ENCODE assay signal across 12 mouse cellular contexts in the genomic region with DNA sequence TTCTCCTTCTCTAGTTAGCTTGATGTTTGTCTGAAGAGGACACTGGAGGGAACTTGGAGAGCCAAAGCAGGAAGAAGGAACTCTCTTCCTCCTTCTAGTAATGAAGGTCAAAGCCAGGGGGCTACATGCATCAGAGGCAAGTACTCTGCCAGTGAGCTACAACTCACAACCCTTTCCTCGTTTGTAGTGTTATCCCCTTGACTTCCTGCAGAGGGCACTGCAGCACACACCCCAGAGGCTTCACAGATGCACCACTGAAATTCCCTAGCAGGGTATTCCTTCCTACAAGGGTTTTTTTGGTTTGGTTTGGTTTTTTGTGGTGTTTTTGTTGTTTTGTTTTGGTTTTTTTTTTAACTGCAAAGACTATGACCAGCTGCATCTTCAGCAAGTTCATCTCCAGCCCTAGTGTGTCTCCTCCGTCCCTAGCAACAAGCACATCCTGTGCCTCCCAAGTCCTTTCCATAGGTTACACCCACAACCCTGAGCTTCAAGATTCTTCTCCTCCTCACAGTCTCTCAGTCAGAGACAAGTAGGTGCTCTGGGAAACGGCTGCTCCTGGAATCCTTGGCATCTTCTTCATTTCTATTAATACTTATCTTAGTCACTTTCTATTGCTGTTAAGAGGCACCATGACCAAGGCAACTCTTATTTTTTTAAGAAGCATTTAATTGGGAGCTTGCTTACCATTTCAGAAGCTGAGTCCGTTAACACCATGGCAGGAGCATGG.
DNase-seq lines count a peak whose midpoint lies in the region; ATAC-seq and TF ChIP-seq lines count a peak whose summit lies in the region.
"Had no signal": no experiment of that assay in that cellular context is flagged by ENCODE, and none has a peak within 500 bp of the region (broad histone marks: within the 10 kb centered on the region; RNA-seq: fewer than 3 reads in every experiment).

No protein-coding gene starts in this region.

- TF ChIP-seq RAD21 in MEL (IDR thresholded peaks at IDR 0.05; ENCODE audit: low read depth, low read length), result peak; percentile 13; the same call in 1 of the 2 replicates

- TF ChIP-seq EP300 in MEL (IDR thresholded peaks at IDR 0.05; ENCODE audit: low read depth in 1 of 2, low read length in 2 of 2), result no peak

- H3K36me3 ChIP-seq in embryonic facial prominence, embryonic 11.5 days (replicated peaks; ENCODE audit: control insufficient read depth, insufficient read depth, low read depth, low read length), result no peaks in the 10 kb centered on the region
- H3K36me3 ChIP-seq in embryonic facial prominence, embryonic 10.5 days (replicated peaks), result no peaks in the 10 kb centered on the region
- no peaks in the 10 kb centered on the region for H3K36me3 ChIP-seq in MEL (ENCODE audit: control insufficient read depth in 1 of 2, insufficient read depth in 2 of 2, low read length in 2 of 2)
- H3K36me3 ChIP-seq: intestine, embryonic 15.5 days had no signal

- WGBS in embryonic facial prominence, embryonic 11.5 days, result 89% methylated on average over 4 of the region's 4 CpGs
- WGBS in embryonic facial prominence, embryonic 10.5 days, result 79% methylated on average over 4 of the region's 4 CpGs
- WGBS in lung, adult 2 months, result 63% methylated on average over 4 of the region's 4 CpGs

- no peaks in the 10 kb centered on the region for H3K79me2 ChIP-seq in MEL (ENCODE audit: control insufficient read depth, insufficient read depth, low read length, poor library complexity)

- peak; percentile 79 for TF ChIP-seq CTCF in lung, adult 2 months (IDR thresholded peaks at IDR 0.05; ENCODE audit: insufficient read depth, low read length)
- TF ChIP-seq CTCF in MEL (IDR thresholded peaks at IDR 0.05 in 2 of 3, conservative IDR thresholded peaks at IDR 0.05 in 1 of 3; ENCODE audit: control insufficient read depth in 1 of 3, insufficient read depth in 1 of 3, low read depth in 2 of 3, low read length in 3 of 3, poor library complexity in 1 of 3, severe bottlenecking in 1 of 3), result peak; percentile 29 to 44 (median 41)

- H3K27me3 ChIP-seq in embryonic facial prominence, embryonic 11.5 days (ENCODE audit: control insufficient read depth, insufficient read depth, low read length), result no peaks in the 10 kb centered on the region
- no peaks in the 10 kb centered on the region for H3K27me3 ChIP-seq in embryonic facial prominence, embryonic 10.5 days (replicated peaks; ENCODE audit: low read depth, poor library complexity, severe bottlenecking)
- H3K27me3 ChIP-seq in MEL (ENCODE audit: control insufficient read depth in 1 of 2, insufficient read depth in 2 of 2, low read length in 2 of 2), result no peaks in the 10 kb centered on the region
- H3K27me3 ChIP-seq: intestine, embryonic 15.5 days; megakaryocyte, embryonic 14.5 days had no signal

- no peak for ATAC-seq in embryonic facial prominence, embryonic 11.5 days (replicated peaks; ENCODE audit: insufficient number of reproducible peaks, low FRiP score, low TSS enrichment, low read depth)
- ATAC-seq in megakaryocyte progenitor cell, adult 5-6 weeks (replicated peaks; ENCODE audit: poor library complexity), result peak; percentile 86
- ATAC-seq: intestine, embryonic 15.5 days had no signal

- H3K4me1 ChIP-seq in embryonic facial prominence, embryonic 11.5 days (ENCODE audit: control insufficient read depth, insufficient read depth, low read length), result no peaks in the 10 kb centered on the region
- H3K4me1 ChIP-seq in embryonic facial prominence, embryonic 10.5 days, result no peaks in the 10 kb centered on the region
- H3K4me1 ChIP-seq in lung, adult 2 months (ENCODE audit: control insufficient read depth, insufficient read depth, low read length), result no peaks in the 10 kb centered on the region
- no peaks in the 10 kb centered on the region for H3K4me1 ChIP-seq in MEL (ENCODE audit: control insufficient read depth in 1 of 2, insufficient read depth in 2 of 2, low read length in 2 of 2)
- H3K4me1 ChIP-seq: intestine, embryonic 15.5 days; megakaryocyte, embryonic 14.5 days had no signal

- no peak overlapping the region for H3K4me3 ChIP-seq in embryonic facial prominence, embryonic 11.5 days (ENCODE audit: low read depth, low read length)
- H3K4me3 ChIP-seq in embryonic facial prominence, embryonic 10.5 days, result no peak overlapping the region
- no peak overlapping the region for H3K4me3 ChIP-seq in lung, adult 2 months (replicated peaks; ENCODE audit: extremely low read depth, low read depth, low read length)
- H3K4me3 ChIP-seq in MEL (ENCODE audit: control insufficient read depth in 1 of 2, insufficient read depth in 1 of 2, low read depth in 2 of 2, low read length in 2 of 2), result no peak overlapping the region
- H3K4me3 ChIP-seq: intestine, embryonic 15.5 days; megakaryocyte, embryonic 14.5 days had no signal

- no peak overlapping the region for H3K9ac ChIP-seq in embryonic facial prominence, embryonic 11.5 days (replicated peaks; ENCODE audit: low read length)
- H3K9ac ChIP-seq in MEL (ENCODE audit: control insufficient read depth, low read depth, low read length, poor library complexity, severe bottlenecking), result no peak overlapping the region
- H3K9ac ChIP-seq: intestine, embryonic 15.5 days had no signal

- no peaks in the 10 kb centered on the region for H3K9me3 ChIP-seq in embryonic facial prominence, embryonic 11.5 days (replicated peaks; ENCODE audit: control insufficient read depth, low read length)
- no peaks in the 10 kb centered on the region for H3K9me3 ChIP-seq in embryonic facial prominence, embryonic 10.5 days
- no peaks in the 10 kb centered on the region for H3K9me3 ChIP-seq in MEL (replicated peaks; ENCODE audit: insufficient read depth, low read length)
- H3K9me3 ChIP-seq: intestine, embryonic 15.5 days had no signal

- H3K4me2 ChIP-seq in embryonic facial prominence, embryonic 11.5 days (ENCODE audit: low read depth, low read length), result no peak overlapping the region
- H3K4me2 ChIP-seq: heart, embryonic 11.5 days; intestine, embryonic 15.5 days had no signal

- TF ChIP-seq POLR2A in lung, adult 2 months (IDR thresholded peaks at IDR 0.05; ENCODE audit: borderline replicate concordance, extremely low read depth, low read depth, low read length), result no peak
- TF ChIP-seq POLR2A in MEL (IDR thresholded peaks at IDR 0.05; ENCODE audit: control insufficient read depth in 1 of 2, insufficient read depth in 1 of 2, low read depth in 1 of 2, low read length in 2 of 2, poor library complexity in 1 of 2), result no peak

- peak; percentile 3 for DNase-seq in embryonic facial prominence, embryonic 11.5 days (ENCODE audit: low spot score)
- no peak for DNase-seq in embryonic facial prominence, embryonic 10.5 days (ENCODE audit: low spot score)
- DNase-seq in lung, adult 2 months, result no peak
- no peak for DNase-seq in lung, postnatal 10 days
- DNase-seq in MEL (ENCODE audit: low read depth, low spot score), result peak; percentile 11
- DNase-seq in urinary bladder, postnatal 25 days (ENCODE audit: low spot score), result no peak
- DNase-seq in heart, postnatal 36 days, result no peak
- DNase-seq: cerebellum, adult 11 months had no signal

- no peak overlapping the region for H3K27ac ChIP-seq in embryonic facial prominence, embryonic 11.5 days (replicated peaks; ENCODE audit: low read depth, low read length)
- no peak overlapping the region for H3K27ac ChIP-seq in embryonic facial prominence, embryonic 10.5 days (replicated peaks)
- H3K27ac ChIP-seq in MEL (ENCODE audit: control insufficient read depth, low read depth, low read length), result no peak overlapping the region
- H3K27ac ChIP-seq: intestine, embryonic 15.5 days had no signal

- intact Hi-C loops in heart, postnatal 36 days (cut with DNase I), result no loop called here

TF ChIP-seq in MEL, 35 proteins besides CTCF, POLR2A, EP300 and RAD21:
- no peak for TF ChIP-seq E2F4 (IDR thresholded peaks at IDR 0.05; ENCODE audit: borderline replicate concordance, low read depth, low read length)
- TF ChIP-seq USF1 (IDR thresholded peaks at IDR 0.05; ENCODE audit: low read depth, low read length), result no peak
- TF ChIP-seq ZNF384 (IDR thresholded peaks at IDR 0.05; ENCODE audit: low read depth, low read length), result no peak
- no peak for TF ChIP-seq ELF1 (IDR thresholded peaks at IDR 0.05; ENCODE audit: low read depth, low read length)
- TF ChIP-seq JUND (IDR thresholded peaks at IDR 0.05; ENCODE audit: low read depth, low read length), result no peak
- no peak for TF ChIP-seq TCF12 (IDR thresholded peaks at IDR 0.05; ENCODE audit: low read depth, low read length)
- TF ChIP-seq HCFC1 (IDR thresholded peaks at IDR 0.05; ENCODE audit: low read depth, low read length), result no peak
- TF ChIP-seq GATA1 (IDR thresholded peaks at IDR 0.05; ENCODE audit: low read depth, low read length), result no peak
- no peak for TF ChIP-seq NELFE (IDR thresholded peaks at IDR 0.05; ENCODE audit: low read depth, low read length)
- TF ChIP-seq BHLHE40 (IDR thresholded peaks at IDR 0.05; ENCODE audit: borderline replicate concordance, low read depth, low read length), result no peak
- TF ChIP-seq CHD1 (IDR thresholded peaks at IDR 0.05; ENCODE audit: low read depth, low read length), result no peak
- no peak for TF ChIP-seq MEF2A (IDR thresholded peaks at IDR 0.05; ENCODE audit: extremely low read depth, insufficient replicate concordance, low read depth, low read length, poor library complexity, severe bottlenecking)
- no peak for TF ChIP-seq USF2 (IDR thresholded peaks at IDR 0.05; ENCODE audit: borderline replicate concordance in 1 of 2, insufficient read depth in 1 of 2, low read depth in 1 of 2, low read length in 2 of 2)
- TF ChIP-seq MYB (IDR thresholded peaks at IDR 0.05; ENCODE audit: low read depth, low read length), result no peak
- no peak for TF ChIP-seq SMC3 (IDR thresholded peaks at IDR 0.05; ENCODE audit: low read depth, low read length)
- no peak for TF ChIP-seq MXI1 (IDR thresholded peaks at IDR 0.05; ENCODE audit: low read depth, low read length)
- TF ChIP-seq KAT2A (conservative IDR thresholded peaks at IDR 0.05; ENCODE audit: low read depth, low read length), result no peak

Comparison
In these comparisons a context has a peak if more than half of its experiments do, and no peak if none do; other contexts are left out.
1. DNase-seq: peak in embryonic facial prominence, embryonic 11.5 days (single experiment) and MEL (single experiment); none in embryonic facial prominence, embryonic 10.5 days (single experiment), lung, adult 2 months (single experiment), lung, postnatal 10 days (single experiment), urinary bladder, postnatal 25 days (single experiment) and heart, postnatal 36 days (0 of 2).